Mouse (Mus musculus): Measurements from ENCODE around the gene Ccser2. TPM values are rescaled to one million over a fixed set of nuclear protein-coding genes. Genes with fewer than 3 reads are reported as not detected.

Gene Ccser2
- total RNA-seq (2023) = 10 to 100 TPM; 29.7 to 31.4 TPM

GRCm38 (mm10) chr14:36968628-36969147 is at the start of gene Ccser2:
TSS of gene Ccser2 (minus strand) at chr14:36968777.

Other genes with a start within 250 kb of the Ccser2 start
- gene Rgr, start 80.2 kb upstream of the Ccser2 start, total RNA-seq (2023) = not detected
- not detected for gene Lrit1, start 86.1 kb upstream of the Ccser2 start, total RNA-seq (2023)
- not detected for gene Lrit2, start 99.2 kb upstream of the Ccser2 start, total RNA-seq (2023)
- gene Cdhr1, start 129.6 kb upstream of the Ccser2 start, total RNA-seq (2023) = not detected
- not detected for gene 2610528A11Rik, start 145.2 kb upstream of the Ccser2 start, total RNA-seq (2023)
- 100 to 1,000 TPM; 219 to 248 TPM for gene Ghitm, start 166.5 kb upstream of the Ccser2 start, total RNA-seq (2023)